37 mouse cellular contexts compared by ENCODE assay signal in genomic region chr11:49124169-49124568, GRCm38 (mm10). TPM values are rescaled to one million over a fixed set of nuclear protein-coding genes. Genes with fewer than 3 reads are reported as not detected.
A peak's percentile ranks its signal among the peaks of the same experiment; 100 is the strongest.
DNase-seq lines count a peak whose midpoint lies in the region; ATAC-seq and TF ChIP-seq lines count a peak whose summit lies in the region.
"Had no signal": no experiment of that assay in that cellular context is flagged by ENCODE, and none has a peak within 500 bp of the region (broad histone marks: within the 10 kb centered on the region; RNA-seq: fewer than 3 reads in every experiment).

No protein-coding gene starts in this region.

- DNase-seq in ES-CJ7 (ENCODE audit: low read depth, low spot score) (peak; percentile 30), R1 (ENCODE audit: low read depth, low spot score) (peak; percentile 43)
- no peak for DNase-seq in liver, postnatal 0 days
- DNase-seq in layer of hippocampus, postnatal 36 days = no peak
- DNase-seq in testis, postnatal 10 days (ENCODE audit: low spot score) = no peak
- DNase-seq in kidney, postnatal 25 days = no peak
- DNase-seq: adrenal gland, postnatal 36 days; cerebellum, adult 2 months; gastrocnemius, postnatal 14 days; heart, adult 11 months; kidney, adult 8-10 months; kidney, postnatal 10 days; lung, adult 18-20 months; lung, postnatal 10 days; retina, postnatal 1 day; right cerebral cortex, postnatal 25 days; spleen, adult 18-20 months; thymus, postnatal 36 days had no signal

- no peaks in the 10 kb centered on the region for H3K27me3 ChIP-seq in liver, postnatal 0 days (ENCODE audit: insufficient read depth, low read length)
- H3K27me3 ChIP-seq: embryonic facial prominence, embryonic 12.5 days; hindbrain, embryonic 15.5 days; neural tube, embryonic 13.5 days had no signal

- 87% methylated on average over 2 of the region's 2 CpGs for WGBS in liver, postnatal 0 days (ENCODE audit: insufficient replicate concordance)

- H3K9ac ChIP-seq in liver, postnatal 0 days (replicated peaks) = no peak overlapping the region
- H3K9ac ChIP-seq: embryonic facial prominence, embryonic 12.5 days; hindbrain, embryonic 15.5 days; neural tube, embryonic 13.5 days had no signal

- TF ChIP-seq EP300 in liver, postnatal 0 days (IDR thresholded peaks at IDR 0.05; ENCODE audit: low read depth) = 0 out of 2 replicates have a peak, but pooled peaks have one; percentile 32

- no peak overlapping the region for H3K4me2 ChIP-seq in liver, postnatal 0 days (ENCODE audit: low read depth, low read length)
- H3K4me2 ChIP-seq: embryonic facial prominence, embryonic 12.5 days; heart, embryonic 11.5 days; hindbrain, embryonic 15.5 days; neural tube, embryonic 13.5 days had no signal

- H3K4me1 ChIP-seq in liver, postnatal 0 days (ENCODE audit: insufficient read depth) = no peaks in the 10 kb centered on the region
- H3K4me1 ChIP-seq: embryonic facial prominence, embryonic 12.5 days; hindbrain, embryonic 15.5 days; midbrain, embryonic 10.5 days; neural tube, embryonic 13.5 days had no signal

- H3K9me3 ChIP-seq in liver, postnatal 0 days (ENCODE audit: low read length) = no peaks in the 10 kb centered on the region
- H3K9me3 ChIP-seq: embryonic facial prominence, embryonic 12.5 days; G1E; hindbrain, embryonic 15.5 days; midbrain, embryonic 10.5 days; neural tube, embryonic 13.5 days had no signal

- 0 out of 2 replicates have a peak, but pooled peaks have one; percentile 67 for ATAC-seq in erythroid progenitor cell, adult 5-6 weeks (replicated peaks; ENCODE audit: low FRiP score, poor library complexity, severe bottlenecking)
- 0 out of 2 replicates have a peak, but pooled peaks have one; percentile 47 for ATAC-seq in liver, postnatal 0 days
- ATAC-seq: forebrain, embryonic 14.5 days; midbrain, embryonic 16.5 days had no signal

- no peak for TF ChIP-seq CTCF in liver, postnatal 0 days (IDR thresholded peaks at IDR 0.05; ENCODE audit: low read depth)

- no peak overlapping the region for H3K27ac ChIP-seq in liver, postnatal 0 days (ENCODE audit: low read depth)
- H3K27ac ChIP-seq: embryonic facial prominence, embryonic 12.5 days; hindbrain, embryonic 15.5 days; midbrain, embryonic 10.5 days; neural tube, embryonic 13.5 days had no signal

- H3K36me3 ChIP-seq in liver, postnatal 0 days (replicated peaks; ENCODE audit: insufficient read depth, low read length) = no peaks in the 10 kb centered on the region
- H3K36me3 ChIP-seq: embryonic facial prominence, embryonic 12.5 days; G1E; hindbrain, embryonic 15.5 days; midbrain, embryonic 10.5 days; neural tube, embryonic 13.5 days had no signal

- no peak overlapping the region for H3K4me3 ChIP-seq in liver, postnatal 0 days (ENCODE audit: low read depth, low read length)
- H3K4me3 ChIP-seq: embryonic facial prominence, embryonic 12.5 days; erythroblast, embryonic 14.5 days; hindbrain, embryonic 15.5 days; midbrain, embryonic 10.5 days; myocyte; neural tube, embryonic 13.5 days had no signal

RNA-seq across cellular contexts. Expression of gene Olfr1396, which starts 9.5 kb away (rescaled TPM):
- total RNA-seq in erythroid progenitor cell, adult 5-6 weeks (2015; ENCODE audit: low replicate concordance) = not detected in 2 replicates
- not detected in 2 replicates for total RNA-seq in erythroid progenitor cell, adult 5-6 weeks (2017; ENCODE audit: low replicate concordance)
- not detected in 2 replicates for polyA plus RNA-seq in liver, postnatal 0 days (2015; fragmentation: Nextera tagmentation; extraction: Ambion mirVana)
- total RNA-seq in layer of hippocampus, postnatal 36 days (2021) = not detected
- total RNA-seq: hematopoietic stem cell, adult 5-6 weeks; layer of hippocampus, adult 18-20 months; layer of hippocampus, postnatal 25 days; left cerebral cortex, postnatal 10 days had no signal
- polyA plus RNA-seq: cerebellum, adult 2 months; cortical plate, adult 2 months; embryonic facial prominence, embryonic 12.5 days; erythroblast, embryonic 14.5 days; forebrain, embryonic 14.5 days; G1E; heart, embryonic 11.5 days; hindbrain, embryonic 15.5 days; intestine, embryonic 14.5 days; limb, embryonic 11.5 days; midbrain, embryonic 10.5 days; midbrain, embryonic 16.5 days; myocyte; neural tube, embryonic 13.5 days had no signal

RNA-seq across cellular contexts. Expression of gene Olfr1395, which starts 17.9 kb away (rescaled TPM):
- total RNA-seq in erythroid progenitor cell, adult 5-6 weeks (2015; ENCODE audit: low replicate concordance) = not detected in 2 replicates
- total RNA-seq in erythroid progenitor cell, adult 5-6 weeks (2017; ENCODE audit: low replicate concordance) = not detected in 2 replicates
- polyA plus RNA-seq in liver, postnatal 0 days (2015; fragmentation: Nextera tagmentation; extraction: Ambion mirVana) = not detected in 2 replicates
- not detected for total RNA-seq in layer of hippocampus, postnatal 36 days (2021)
- total RNA-seq: adrenal gland, postnatal 36 days; gastrocnemius, postnatal 14 days; hematopoietic stem cell, adult 5-6 weeks; layer of hippocampus, adult 18-20 months; layer of hippocampus, postnatal 25 days; left cerebral cortex, postnatal 10 days had no signal
- polyA plus RNA-seq: cortical plate, adult 2 months; embryonic facial prominence, embryonic 12.5 days; erythroblast, embryonic 14.5 days; forebrain, embryonic 14.5 days; G1E; heart, embryonic 11.5 days; heart, postnatal 0 days; hindbrain, embryonic 15.5 days; intestine, embryonic 14.5 days; limb, embryonic 11.5 days; midbrain, embryonic 10.5 days; midbrain, embryonic 16.5 days; myocyte; neural tube, embryonic 13.5 days had no signal

RNA-seq across cellular contexts. Expression of gene Olfr1394, which starts 30.0 kb away (rescaled TPM):
- not detected in 2 replicates for total RNA-seq in erythroid progenitor cell, adult 5-6 weeks (2015; ENCODE audit: low replicate concordance)
- total RNA-seq in erythroid progenitor cell, adult 5-6 weeks (2017; ENCODE audit: low replicate concordance) = not detected in 2 replicates
- not detected in 2 replicates for polyA plus RNA-seq in liver, postnatal 0 days (2015; fragmentation: Nextera tagmentation; extraction: Ambion mirVana)
- total RNA-seq in layer of hippocampus, postnatal 36 days (2021) = not detected
- total RNA-seq: adrenal gland, postnatal 36 days; gastrocnemius, postnatal 14 days; hematopoietic stem cell, adult 5-6 weeks; layer of hippocampus, adult 18-20 months; layer of hippocampus, postnatal 25 days; left cerebral cortex, postnatal 10 days had no signal
- polyA plus RNA-seq: cerebellum, adult 2 months; cortical plate, adult 2 months; embryonic facial prominence, embryonic 12.5 days; erythroblast, embryonic 14.5 days; forebrain, embryonic 14.5 days; G1E; heart, embryonic 11.5 days; heart, postnatal 0 days; hindbrain, embryonic 15.5 days; intestine, embryonic 14.5 days; limb, embryonic 11.5 days; midbrain, embryonic 10.5 days; midbrain, embryonic 16.5 days; myocyte; neural tube, embryonic 13.5 days had no signal

RNA-seq across cellular contexts. Expression of gene Ifi47, which starts 47.8 kb away (rescaled TPM):
- 54.1 and 55.9 TPM in 2 replicates for total RNA-seq in erythroid progenitor cell, adult 5-6 weeks (2015; ENCODE audit: low replicate concordance)
- 17.2 and 18.8 TPM in 2 replicates for total RNA-seq in erythroid progenitor cell, adult 5-6 weeks (2017; ENCODE audit: low replicate concordance)
- 29.7 and 29.8 TPM in 2 replicates for polyA plus RNA-seq in liver, postnatal 0 days (2015; fragmentation: Nextera tagmentation; extraction: Ambion mirVana)
- total RNA-seq in layer of hippocampus, postnatal 36 days (2021) = 1 to 10 TPM in 1 of 2 experiments, under 1 TPM in 1; 0.97 to 1.4 TPM
- polyA plus RNA-seq: erythroblast, embryonic 14.5 days had no signal

Comparison
In these comparisons a context has a peak if more than half of its experiments do, and no peak if none do; other contexts are left out.
1. DNase-seq: peak in ES-CJ7 (single experiment) and R1 (single experiment); none in liver, postnatal 0 days (single experiment), layer of hippocampus, postnatal 36 days (0 of 2), testis, postnatal 10 days (single experiment) and kidney, postnatal 25 days (0 of 2).